Mouse (Mus musculus) embryonic fibroblast, embryonic 13.5 days (primary cell): ENCODE results near the gene Ctsw.

Experiments
- CTCF ChIP-seq: IDR thresholded peaks from 2 replicates; pipeline ENCODE4 v1.5.1; 2011; ENCODE audit warnings: mild to moderate bottlenecking, control low read depth, low read length, moderate library complexity, borderline replicate concordance; ENCODE audit not compliant: insufficient read depth
- POLR2A ChIP-seq: IDR thresholded peaks from 2 replicates; pipeline ENCODE4 v1.6.1; 2011; ENCODE audit warnings: low read depth, mild to moderate bottlenecking, control low read depth, low read length, moderate library complexity

DNA sequence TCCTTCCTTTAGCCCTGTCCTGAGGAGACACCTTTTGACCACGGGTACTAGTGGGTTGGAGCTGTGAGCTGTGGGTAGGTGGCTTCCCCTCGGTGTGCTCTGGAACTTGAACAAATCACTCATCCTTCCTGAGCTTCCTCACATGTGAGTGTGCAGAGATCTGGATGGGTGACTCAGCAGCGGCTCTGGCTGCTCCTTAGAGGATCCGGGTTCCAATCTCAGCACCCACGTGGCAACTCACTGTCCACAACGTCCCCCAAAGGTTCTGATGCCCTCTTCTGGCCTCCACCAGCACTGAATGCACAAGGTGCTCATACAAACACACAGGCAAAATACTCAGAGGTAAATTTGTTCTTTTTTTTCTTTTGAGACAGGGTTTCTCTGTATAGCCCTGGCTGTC is 16.5 kb downstream of the Ctsw start:
- no peak for TF ChIP-seq CTCF
- TF ChIP-seq POLR2A: no peak
